Mouse (Mus musculus) erythroblast, embryonic 14.5 days (primary cell): Measurements from ENCODE around the gene Myog.

Experiments
- GATA1 ChIP-seq: IDR thresholded peaks from 2 replicates; pipeline ENCODE4 v1.6.1; 2012; ENCODE audit warnings: low read length, inconsistent platforms, mixed read lengths
- TAL1 ChIP-seq: IDR thresholded peaks from 3 replicates; pipeline ENCODE4 v1.6.1; 2012; ENCODE audit warnings: low read length, inconsistent platforms, mixed read lengths

DNA sequence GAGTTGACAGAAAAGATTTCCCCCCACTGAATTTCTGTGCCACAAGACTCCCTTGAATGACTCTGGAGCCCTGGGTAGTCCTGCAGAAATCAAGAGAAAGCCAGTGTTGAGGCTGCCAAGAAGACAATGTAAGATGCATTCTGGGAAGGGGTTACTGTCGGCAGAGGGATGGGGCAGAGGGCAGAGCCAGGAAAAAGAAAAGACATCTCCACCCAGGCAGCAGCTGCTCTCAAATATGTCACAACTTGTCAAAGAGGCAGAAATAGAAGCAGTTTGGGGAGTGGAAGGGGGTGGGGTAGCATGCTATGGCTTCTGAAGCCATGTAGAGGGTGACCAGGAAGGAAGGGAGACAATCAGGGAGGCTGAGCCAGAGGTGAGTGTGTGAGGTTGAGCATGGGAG lies 6.7 kb upstream of the Myog start:
- TF ChIP-seq TAL1 (no peak), GATA1 (no peak)
